Mouse (Mus musculus) testis, adult 2 months (tissue): Measurements from ENCODE around the gene Enpp3. TPM values are rescaled to one million over a fixed set of nuclear protein-coding genes. Genes with fewer than 3 reads are reported as not detected.

Experiments
- H3K27ac ChIP-seq: fragments of 200-500 bp; 2 replicates; pipeline ENCODE4 v1.5.1; 2012; ENCODE audit warnings: low read depth, low read length; ENCODE audit not compliant: control insufficient read depth, insufficient read depth
- H3K27me3 ChIP-seq: fragments of 200-500 bp; 2 replicates; pipeline ENCODE4 v1.6.1; 2012; ENCODE audit warnings: mild to moderate bottlenecking, low read length, moderate library complexity; ENCODE audit not compliant: control insufficient read depth, insufficient read depth
- H3K36me3 ChIP-seq: fragments of 200-500 bp; 2 replicates; pipeline ENCODE4 v1.6.1; 2012; ENCODE audit warnings: mild to moderate bottlenecking, low read length; ENCODE audit not compliant: control insufficient read depth, insufficient read depth
- H3K4me1 ChIP-seq: fragments of 200-500 bp; 2 replicates; pipeline ENCODE4 v1.6.1; 2012; ENCODE audit warnings: low read length; ENCODE audit not compliant: control insufficient read depth, insufficient read depth
- H3K4me3 ChIP-seq: fragments of 200-500 bp; 2 replicates; pipeline ENCODE4 v1.5.1; 2012; ENCODE audit warnings: low read depth, mild to moderate bottlenecking, low read length, moderate library complexity, mixed read lengths; ENCODE audit not compliant: control insufficient read depth
- CTCF ChIP-seq: fragments of 200-500 bp; IDR thresholded peaks from 2 replicates; pipeline ENCODE4 v1.5.1; 2012; ENCODE audit warnings: low read depth, mild to moderate bottlenecking, inconsistent platforms, low read length, moderate library complexity; ENCODE audit not compliant: control insufficient read depth, insufficient read depth, insufficient replicate concordance
- POLR2A ChIP-seq: fragments of 200-500 bp; IDR thresholded peaks from 2 replicates; pipeline ENCODE4 v1.6.1; 2012; ENCODE audit warnings: low read depth, mild to moderate bottlenecking, inconsistent platforms, low read length, moderate library complexity; ENCODE audit not compliant: control insufficient read depth
- polyA plus RNA-seq: library from polyadenylated mRNA; depleted of rRNA; stranded (reverse); fragments of >200 nt; gene quantifications from 2 replicates; pipeline ENCODE4 v1.2.3, GENCODE M21; 2012

The Enpp3 gene
- polyA plus RNA-seq, 1 experiment = 0.51 TPM

- H3K4me1 ChIP-seq = no peaks in the 10 kb centered on the region
- no peak for TF ChIP-seq POLR2A
- no peaks in the 10 kb centered on the region for H3K27me3 ChIP-seq
- no peak overlapping the region for H3K27ac ChIP-seq
- no peak overlapping the region for H3K4me3 ChIP-seq
- no peaks in the 10 kb centered on the region for H3K36me3 ChIP-seq
Measured at GRCm38 (mm10) chr10:24828136-24828535, 14.5 kb downstream of the Enpp3 start.

GRCm38 (mm10) chr10:24826130-24826529 is 16.5 kb downstream of the Enpp3 start:
- Histone ChIP-seq H3K27me3 (no peaks in the 10 kb centered on the region), H3K4me3 (no peak overlapping the region), H3K4me1 (no peaks in the 10 kb centered on the region), H3K27ac (no peak overlapping the region), H3K36me3 (no peaks in the 10 kb centered on the region)
- TF ChIP-seq POLR2A = no peak
- no peak for TF ChIP-seq CTCF

GRCm38 (mm10) chr10:24825456-24826081 is 17.1 kb downstream of the Enpp3 start:
- H3K4me3 ChIP-seq = no peak overlapping the region
- TF ChIP-seq CTCF (no peak), POLR2A (no peak)
- no peaks in the 10 kb centered on the region for H3K4me1 ChIP-seq
- H3K27me3 ChIP-seq = no peaks in the 10 kb centered on the region
- no peaks in the 10 kb centered on the region for H3K36me3 ChIP-seq
- no peak overlapping the region for H3K27ac ChIP-seq

GRCm38 (mm10) chr10:24824621-24825020 is 18.0 kb downstream of the Enpp3 start:
- H3K4me1 ChIP-seq = no peaks in the 10 kb centered on the region
- no peak for TF ChIP-seq POLR2A
- TF ChIP-seq CTCF = no peak
- H3K4me3 ChIP-seq = no peak overlapping the region
- no peaks in the 10 kb centered on the region for H3K36me3 ChIP-seq
- H3K27me3 ChIP-seq = no peaks in the 10 kb centered on the region
- no peak overlapping the region for H3K27ac ChIP-seq

GRCm38 (mm10) chr10:24823697-24824535 is 18.7 kb downstream of the Enpp3 start:
- Histone ChIP-seq H3K27me3 (no peaks in the 10 kb centered on the region), H3K36me3 (no peaks in the 10 kb centered on the region), H3K27ac (no peak overlapping the region), H3K4me3 (no peak overlapping the region), H3K4me1 (no peaks in the 10 kb centered on the region)
- TF ChIP-seq POLR2A = no peak

GRCm38 (mm10) chr10:24823265-24823664 is 19.4 kb downstream of the Enpp3 start:
- H3K27ac ChIP-seq = no peak overlapping the region
- no peak overlapping the region for H3K4me3 ChIP-seq
- H3K27me3 ChIP-seq = no peaks in the 10 kb centered on the region
- no peaks in the 10 kb centered on the region for H3K36me3 ChIP-seq
- H3K4me1 ChIP-seq = no peaks in the 10 kb centered on the region
- no peak for TF ChIP-seq POLR2A
- no peak for TF ChIP-seq CTCF

GRCm38 (mm10) chr10:24822842-24823241 is 19.8 kb downstream of the Enpp3 start:
- H3K4me3 ChIP-seq = no peak overlapping the region
- H3K27me3 ChIP-seq = no peaks in the 10 kb centered on the region
- no peaks in the 10 kb centered on the region for H3K4me1 ChIP-seq
- no peaks in the 10 kb centered on the region for H3K36me3 ChIP-seq
- no peak overlapping the region for H3K27ac ChIP-seq
- TF ChIP-seq POLR2A = no peak
- TF ChIP-seq CTCF = no peak
